Mouse (Mus musculus) lung, postnatal 0 days (tissue): Measurements from ENCODE around the gene Zfp638.

Experiments used
- CTCF ChIP-seq: IDR thresholded peaks from 2 replicates; pipeline ENCODE4 v1.5.1; 2016; ENCODE audit warnings: antibody characterized with exemption, mild to moderate bottlenecking
- EP300 ChIP-seq: IDR thresholded peaks from 2 replicates; pipeline ENCODE4 v1.6.1; 2016; ENCODE audit warnings: antibody characterized with exemption, mild to moderate bottlenecking, control low read depth

DNA sequence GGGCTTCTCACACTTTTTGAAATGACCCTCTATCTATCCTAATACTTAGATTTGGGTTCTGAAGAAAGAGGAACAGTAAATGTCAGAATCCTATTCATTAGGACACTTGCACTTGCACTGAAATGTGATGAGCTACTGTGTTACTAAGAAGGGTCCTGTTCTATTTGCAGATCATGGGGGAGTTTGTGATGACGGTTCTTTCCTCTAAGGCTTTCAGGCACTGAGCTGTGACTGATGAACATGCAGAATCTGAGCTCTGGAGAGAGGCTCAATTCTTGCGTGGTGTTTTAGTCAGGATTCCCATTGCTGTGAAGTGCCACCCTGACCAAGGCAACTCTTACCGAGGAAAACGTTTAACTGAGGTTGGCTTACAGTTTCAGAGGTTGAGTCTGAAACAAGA lies 32.2 kb downstream of the Zfp638 start:
- no peak for TF ChIP-seq CTCF
- TF ChIP-seq EP300: no peak
